Mouse (Mus musculus) thymus, postnatal 0 days (tissue): ENCODE results near the gene Lama1. TPM values are rescaled to one million over a fixed set of nuclear protein-coding genes. Genes with fewer than 3 reads are reported as not detected.

ENCODE experiments used
- DNase-seq: peaks from one replicate; pipeline ENCODE4 v3.0.0-alpha.2; 2015; ENCODE audit warnings: low spot score
- polyA plus RNA-seq: library from polyadenylated mRNA; unstranded; fragments of >200 nt; fragmentation: Nextera tagmentation; extraction: Ambion mirVana; gene quantifications from 2 replicates; pipeline ENCODE4 v1.2.1, GENCODE M21; 2015

Gene Lama1
- polyA plus RNA-seq: 0.05 and 0.24 TPM in 2 replicates

DNA sequence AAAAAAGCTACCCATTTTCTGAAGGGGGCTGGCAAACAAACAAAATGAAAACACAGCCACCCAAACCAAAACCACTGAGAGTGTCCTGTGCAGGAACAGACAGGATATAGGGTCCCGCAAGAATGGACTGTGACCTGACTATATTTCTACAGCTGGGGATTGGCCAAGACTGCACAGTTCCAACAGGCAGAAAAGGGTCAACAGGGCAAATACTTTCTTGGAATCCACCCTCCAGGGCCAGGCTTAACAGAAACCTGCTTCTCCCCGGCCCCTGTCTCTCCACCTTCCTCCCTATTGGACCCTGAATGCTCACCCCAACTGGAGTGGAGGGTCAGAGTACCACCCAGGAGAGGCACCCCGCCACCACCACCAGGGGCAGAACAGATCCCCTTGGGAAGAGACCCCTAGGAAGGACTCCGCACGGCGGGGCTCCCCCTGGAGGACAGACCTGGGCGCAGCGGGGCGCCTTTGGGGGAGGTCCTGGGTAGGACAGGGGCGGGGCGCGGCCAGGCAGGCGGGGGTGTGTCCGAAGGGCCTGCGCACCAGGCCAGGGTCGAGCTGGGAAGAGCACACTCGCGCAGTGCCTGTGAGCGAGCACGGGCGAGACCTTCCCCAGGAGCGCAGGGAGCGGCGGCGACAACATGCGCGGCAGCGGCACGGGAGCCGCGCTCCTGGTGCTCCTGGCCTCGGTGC, at the start of gene Lama1:
TSS of gene Lama1 (plus strand) at position 566 of the 693 bp plus-strand sequence.
- no peak for DNase-seq

- DNase-seq: peak; percentile 46
Observed at GRCm38 (mm10) chr17:67651506-67651905, 45.6 kb upstream of the Lama1 start.

DNA sequence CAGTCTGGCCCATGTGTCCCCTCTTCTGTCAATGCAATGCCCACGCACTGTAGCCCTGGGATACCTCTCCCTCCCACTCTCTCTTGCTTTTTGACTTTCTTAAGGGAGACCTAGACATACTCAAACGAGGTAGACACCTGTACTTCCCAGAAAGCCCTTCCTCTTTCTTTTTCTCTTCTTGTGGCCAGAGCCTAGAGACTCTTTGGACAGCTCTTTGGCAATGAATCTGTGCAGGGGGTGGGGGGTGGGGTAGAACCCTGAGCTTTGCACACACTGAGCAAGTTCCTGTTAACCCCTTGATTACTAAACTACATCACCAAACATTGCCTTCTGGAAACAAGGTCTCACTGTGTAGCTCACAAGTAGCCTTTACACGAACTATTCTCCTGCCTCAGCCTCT, 32.8 kb upstream of the Lama1 start:
- no peak for DNase-seq

DNA sequence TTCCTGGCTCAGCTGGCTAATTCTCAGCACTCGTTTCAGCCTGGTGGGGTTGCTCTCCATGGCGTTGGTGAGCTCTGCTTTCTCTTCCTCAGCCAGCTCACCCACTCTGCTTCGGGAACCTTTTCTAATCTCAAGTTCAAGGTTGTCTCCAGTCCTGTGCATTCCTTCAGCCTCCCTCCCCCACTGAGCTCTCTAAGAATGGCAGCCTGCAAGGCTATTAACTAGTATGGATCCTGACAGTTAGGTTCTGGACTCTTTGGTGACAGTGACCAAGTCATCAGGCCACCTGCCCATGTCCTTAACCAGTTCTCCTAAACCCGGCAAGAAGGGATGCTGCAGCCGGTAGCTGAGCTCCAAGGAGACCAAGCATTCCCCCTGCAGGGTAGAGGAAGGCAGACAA, 30.1 kb upstream of the Lama1 start:
- DNase-seq: no peak

- no peak for DNase-seq
Observed at GRCm38 (mm10) chr17:67667981-67668380, 29.1 kb upstream of the Lama1 start.

- DNase-seq: no peak
Observed at GRCm38 (mm10) chr17:67678576-67678975, 18.5 kb upstream of the Lama1 start.

GRCm38 (mm10) chr17:67681084-67681483, 16.0 kb upstream of the Lama1 start:
- DNase-seq: no peak

- DNase-seq: no peak
Observed at GRCm38 (mm10) chr17:67685022-67685743, 11.9 kb upstream of the Lama1 start.

GRCm38 (mm10) chr17:67687505-67687904, 9.6 kb upstream of the Lama1 start:
- no peak for DNase-seq

DNA sequence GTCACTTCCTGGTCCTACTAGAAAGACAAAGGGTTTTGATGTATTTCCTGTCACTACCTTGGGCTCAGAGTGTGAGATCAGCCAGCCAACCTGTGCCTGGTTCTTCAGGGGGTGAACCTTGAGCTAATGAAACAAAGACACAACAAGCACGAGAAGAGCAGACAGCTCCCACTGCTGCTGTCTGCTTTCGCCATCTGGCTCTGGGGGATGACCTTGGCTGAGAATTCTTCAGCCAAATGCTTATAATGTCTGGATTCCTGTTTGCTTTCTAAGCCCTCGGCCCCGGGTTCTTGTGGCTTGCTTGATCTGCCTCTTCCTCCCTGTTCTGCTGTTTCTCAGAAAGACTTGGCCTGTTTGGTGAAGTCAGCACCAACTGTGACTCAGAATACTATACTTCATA, 6.4 kb upstream of the Lama1 start:
- no peak for DNase-seq

DNA sequence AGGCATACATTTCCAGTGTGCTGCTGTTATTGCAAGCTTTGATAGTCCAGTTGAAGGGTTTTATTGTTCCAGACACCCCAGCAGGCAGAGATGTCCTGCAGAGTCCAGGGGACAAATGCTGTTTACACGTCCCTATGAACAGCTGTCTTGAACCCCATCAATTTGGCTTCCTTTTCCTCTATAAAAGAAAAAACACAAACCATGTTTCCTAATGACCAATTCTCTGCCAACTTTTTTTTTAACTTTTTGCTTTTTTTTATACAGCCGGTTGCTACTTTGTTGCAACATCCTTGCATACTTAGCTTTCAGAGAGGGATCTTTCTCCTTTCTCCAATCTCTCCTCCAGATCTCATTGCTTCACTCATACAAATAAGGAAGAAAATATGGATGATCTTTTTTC, 4.4 kb upstream of the Lama1 start:
- no peak for DNase-seq

DNA sequence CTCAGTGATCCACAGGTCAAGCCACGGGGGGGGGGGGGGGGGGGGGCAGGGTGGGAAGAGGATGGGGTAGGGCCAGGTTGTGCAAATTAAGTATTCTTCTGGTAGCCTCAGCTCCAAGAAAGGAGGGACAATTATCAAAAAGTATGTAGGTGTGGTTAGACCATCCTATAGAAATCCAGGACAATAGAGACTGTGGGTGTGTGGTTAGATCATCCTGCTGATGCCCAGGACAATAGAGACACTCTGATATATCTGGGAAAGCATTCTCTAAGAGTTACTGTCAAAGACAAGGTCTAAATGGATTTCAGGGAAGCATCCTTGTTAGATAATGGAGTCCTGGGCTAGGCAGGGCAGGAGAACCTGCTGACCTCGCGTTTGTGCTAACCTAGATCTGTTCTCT, 3.2 kb upstream of the Lama1 start:
- DNase-seq: no peak

GRCm38 (mm10) chr17:67697461-67697891, 417 bp downstream of the Lama1 start:
- DNase-seq: no peak

GRCm38 (mm10) chr17:67698301-67698700, 1.2 kb downstream of the Lama1 start:
- DNase-seq: no peak

- no peak for DNase-seq
Observed at GRCm38 (mm10) chr17:67701761-67702160, 4.7 kb downstream of the Lama1 start.

DNA sequence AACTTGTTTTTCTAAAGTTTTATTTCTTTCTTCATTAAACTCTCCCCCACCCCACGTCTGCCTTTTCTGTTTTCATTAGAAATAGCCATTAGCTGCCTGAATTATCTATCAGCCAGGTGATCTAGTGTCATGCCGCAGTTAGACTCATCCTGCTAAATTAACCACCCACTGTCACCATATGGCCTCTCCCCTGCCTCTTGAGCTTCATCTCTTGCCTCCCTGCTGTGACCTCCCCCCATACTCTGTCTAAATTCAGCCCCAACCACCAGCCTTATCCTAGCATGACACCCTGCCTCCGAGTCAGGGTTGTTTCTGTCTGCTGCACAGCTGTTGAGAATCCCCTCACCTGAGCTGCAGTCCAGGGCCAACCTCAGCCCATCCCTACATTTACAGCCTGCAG, 5.9 kb downstream of the Lama1 start:
- DNase-seq: no peak

DNA sequence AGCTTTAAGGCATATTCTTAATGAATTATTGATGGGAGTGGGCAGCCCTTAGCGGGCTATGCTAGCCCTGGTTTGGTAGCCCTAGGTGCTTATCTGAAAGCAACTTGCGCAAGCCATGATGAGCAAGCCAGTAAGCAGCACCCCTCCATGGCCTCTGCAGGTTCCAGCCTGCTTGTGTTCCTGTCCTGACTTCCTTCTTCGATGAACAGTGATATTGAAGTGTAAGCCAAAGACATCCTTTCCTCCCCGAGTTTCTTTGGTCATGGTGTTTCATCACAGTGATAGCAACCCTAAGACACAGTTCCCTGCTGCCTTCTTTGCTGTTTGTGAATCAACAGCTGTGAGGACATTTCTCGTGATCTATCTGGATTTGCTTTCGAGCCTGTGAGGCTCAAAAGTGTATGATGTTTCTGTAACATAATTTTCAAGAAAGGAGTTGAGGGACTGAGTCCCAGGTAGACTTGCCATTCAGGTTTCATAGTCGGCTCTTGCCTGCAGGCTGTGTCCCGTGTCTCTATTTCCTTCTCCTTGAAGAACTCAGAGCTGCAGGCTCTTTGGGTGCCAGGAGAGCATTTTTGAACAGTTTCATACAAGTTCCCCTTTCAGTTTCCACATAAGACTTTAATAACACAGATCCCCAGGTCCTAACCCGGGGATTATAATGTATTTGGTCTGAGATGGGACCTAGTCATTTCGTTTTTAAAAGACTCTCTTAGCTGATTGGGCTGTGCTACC, 8.1 kb downstream of the Lama1 start:
- no peak for DNase-seq

GRCm38 (mm10) chr17:67706372-67706771, 9.3 kb downstream of the Lama1 start:
- no peak for DNase-seq

DNA sequence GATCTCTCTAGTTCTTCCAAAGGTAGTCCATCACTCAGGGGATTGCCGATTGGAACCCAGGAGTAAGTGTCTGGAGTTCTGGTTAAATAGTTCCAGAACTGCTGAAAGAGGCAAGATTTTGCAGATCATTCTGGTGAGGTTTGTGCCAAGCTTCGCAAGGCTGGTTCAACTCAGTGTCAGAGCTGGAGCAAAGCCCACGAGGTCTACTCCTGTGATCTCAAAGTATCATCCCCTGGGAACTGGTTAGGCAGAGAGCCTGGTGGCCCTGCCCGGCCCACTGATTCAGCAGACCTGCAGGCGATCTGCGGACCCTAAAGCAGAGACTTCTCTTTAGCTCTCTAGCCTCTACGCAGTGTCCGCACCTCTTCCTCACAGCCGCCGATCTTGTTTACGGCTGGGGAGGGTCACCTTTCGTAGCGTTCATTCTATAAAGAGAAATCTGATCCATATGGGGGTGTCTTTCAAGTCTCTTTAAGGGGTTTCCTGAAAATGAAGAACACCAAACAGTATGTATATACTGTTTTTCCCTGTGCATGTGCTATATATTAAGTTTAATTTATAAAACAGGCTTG, 10.8 kb downstream of the Lama1 start:
- DNase-seq: no peak

DNA sequence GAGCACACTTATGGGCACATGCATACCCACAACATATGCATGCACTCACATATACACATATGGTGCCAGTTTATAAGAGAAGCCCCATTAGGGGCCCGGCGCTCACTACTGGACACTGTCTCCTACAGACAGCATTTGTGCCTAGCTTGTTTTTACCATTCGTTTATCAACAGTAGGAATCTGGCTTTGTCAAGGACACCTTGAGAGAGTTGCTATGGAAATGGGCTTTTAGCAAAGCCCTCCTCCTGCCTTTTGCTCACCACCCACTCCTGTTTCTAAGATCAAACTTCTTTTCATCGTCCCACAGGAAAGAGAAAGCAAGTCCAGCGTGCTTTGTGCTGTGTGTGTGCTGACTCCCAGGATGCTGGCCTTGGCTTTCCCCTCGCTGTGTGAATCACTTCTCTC, 13.3 kb downstream of the Lama1 start:
- no peak for DNase-seq

DNA sequence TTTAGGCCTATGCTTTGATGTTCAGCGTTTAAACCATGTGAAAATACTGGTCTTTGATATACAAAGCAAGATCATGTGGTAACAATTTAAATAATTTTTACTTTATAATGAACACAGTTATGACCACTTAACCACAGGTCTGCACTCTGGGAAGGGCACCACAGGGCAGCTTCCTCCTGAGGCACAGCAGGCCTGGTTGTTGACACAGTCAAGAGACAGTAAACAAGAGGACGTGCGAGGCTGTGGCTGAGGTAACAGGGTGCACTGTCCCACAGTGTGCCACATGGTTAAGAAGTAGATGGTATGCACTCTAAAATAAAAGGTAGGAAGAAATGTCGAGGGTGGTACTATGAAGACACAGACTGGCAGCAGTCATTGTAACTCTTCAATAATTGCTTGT, 14.3 kb downstream of the Lama1 start:
- DNase-seq: no peak

- no peak for DNase-seq
Observed at GRCm38 (mm10) chr17:67712929-67713328, 15.9 kb downstream of the Lama1 start.
